Mouse (Mus musculus) C2C12 (cell line): Measurements from ENCODE around the gene Hist1h3d.

Experiments
- CEBPB ChIP-seq: IDR thresholded peaks from one replicate; pipeline ENCODE4 v1.6.1; 2011; ENCODE audit warnings: low read depth, mild to moderate bottlenecking, control low read depth, moderate library complexity
- CTCF ChIP-seq: IDR thresholded peaks from one replicate; pipeline ENCODE4 v1.5.1; 2011; ENCODE audit not compliant: control insufficient read depth, insufficient read depth, insufficient read length
- MAX ChIP-seq: IDR thresholded peaks from one replicate; pipeline ENCODE4 v1.6.1; 2011; ENCODE audit warnings: mild to moderate bottlenecking, control low read depth

DNA sequence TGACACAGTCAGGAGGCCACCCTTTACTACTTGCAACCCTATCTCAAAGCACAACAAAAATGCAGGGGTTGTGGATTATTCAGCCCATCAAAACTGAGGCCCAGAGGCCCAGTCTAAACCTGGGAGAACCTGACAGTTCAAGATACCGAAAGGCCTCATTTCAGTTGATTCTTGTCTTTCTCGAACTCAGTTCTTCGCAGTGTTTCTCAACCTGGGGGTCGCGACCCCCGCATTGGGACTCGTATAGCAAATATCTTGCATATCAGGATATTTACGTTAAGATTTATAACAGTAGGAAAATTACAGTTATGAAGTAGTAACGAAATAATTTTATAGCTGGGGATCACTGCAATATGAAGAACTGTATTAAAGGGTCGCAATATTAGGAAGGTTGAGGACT lies 49.7 kb upstream of the Hist1h3d start:
- TF ChIP-seq CTCF (no peak), CEBPB (no peak), MAX (no peak)
